13 mouse cellular contexts compared by ENCODE assay signal in the genomic region with DNA sequence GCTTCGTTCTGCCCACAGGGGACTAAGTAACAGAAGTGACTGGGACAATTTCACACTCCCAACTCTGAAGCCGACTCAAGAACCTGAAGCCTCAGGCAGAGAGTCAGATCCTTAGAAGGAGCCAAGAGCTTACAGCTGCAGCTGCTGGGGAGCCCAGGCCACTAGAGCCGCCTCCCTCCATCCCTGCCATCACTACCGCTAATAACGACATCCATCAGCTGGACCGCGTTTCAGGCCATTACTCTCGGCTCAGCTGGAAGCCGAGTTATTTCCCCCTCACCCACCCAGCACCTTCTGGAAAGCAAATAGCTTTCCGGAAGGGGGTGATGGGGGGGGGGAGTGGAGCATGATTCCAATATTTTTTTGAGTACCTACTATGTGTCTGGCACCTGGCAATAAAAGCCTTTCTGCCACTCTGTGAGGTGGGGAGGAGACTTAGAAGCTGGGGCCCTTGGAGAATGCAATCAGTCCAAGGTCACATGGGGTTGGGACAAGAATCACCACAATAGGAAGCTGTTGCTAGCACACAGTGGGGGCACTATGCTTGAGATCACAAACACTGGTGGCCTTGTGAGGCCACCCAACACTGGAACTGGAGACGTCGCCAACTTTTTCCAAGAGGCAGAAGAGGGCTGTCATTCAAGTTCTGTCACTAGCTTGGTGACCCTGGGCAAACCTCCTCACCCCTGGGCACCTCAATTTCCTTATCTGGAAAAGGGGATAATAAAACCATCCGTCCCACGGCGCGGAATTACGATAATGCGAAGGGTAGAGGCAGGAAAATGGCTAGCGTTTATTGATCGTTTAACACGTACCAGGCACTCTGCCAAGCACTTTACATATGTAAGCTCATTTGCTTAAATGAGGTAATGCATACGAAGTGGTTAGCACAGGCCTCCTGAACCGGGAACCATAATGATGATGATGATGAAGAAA. TPM values are rescaled to one million over a fixed set of nuclear protein-coding genes. Genes with fewer than 3 reads are reported as not detected.
A peak's percentile ranks its signal among the peaks of the same experiment; 100 is the strongest.
DNase-seq lines count a peak whose midpoint lies in the region; ATAC-seq and TF ChIP-seq lines count a peak whose summit lies in the region.
"Had no signal": no experiment of that assay in that cellular context is flagged by ENCODE, and none has a peak within 500 bp of the region (broad histone marks: within the 10 kb centered on the region; RNA-seq: fewer than 3 reads in every experiment).

No protein-coding gene starts in this region.

- H3K4me3 ChIP-seq in forebrain, embryonic 12.5 days (replicated peaks) = no peak overlapping the region
- no peak overlapping the region for H3K4me3 ChIP-seq in forebrain, embryonic 10.5 days
- no peak overlapping the region for H3K4me3 ChIP-seq in left cerebral cortex, adult 2 months
- no peak overlapping the region for H3K4me3 ChIP-seq in forebrain, embryonic 15.5 days
- H3K4me3 ChIP-seq in midbrain, embryonic 16.5 days (ENCODE audit: low read depth, low read length) = no peak overlapping the region
- H3K4me3 ChIP-seq in gastrocnemius, adult 2 months = no peak overlapping the region
- no peak overlapping the region for H3K4me3 ChIP-seq in liver, embryonic 11.5 days (ENCODE audit: low read depth, low read length)
- H3K4me3 ChIP-seq: limb, embryonic 12.5 days had no signal

- H3K27ac ChIP-seq in forebrain, embryonic 12.5 days = 0 out of 2 replicates have a peak overlapping the region, but pooled peaks have one; percentile 42
- H3K27ac ChIP-seq in forebrain, embryonic 10.5 days = no peak overlapping the region
- peak overlapping the region; percentile 69 for H3K27ac ChIP-seq in left cerebral cortex, adult 2 months
- no peak overlapping the region for H3K27ac ChIP-seq in forebrain, embryonic 15.5 days (replicated peaks)
- H3K27ac ChIP-seq in midbrain, embryonic 16.5 days (ENCODE audit: low read length) = no peak overlapping the region
- no peak overlapping the region for H3K27ac ChIP-seq in gastrocnemius, adult 2 months
- H3K27ac ChIP-seq in liver, embryonic 11.5 days (ENCODE audit: low read depth, low read length) = no peak overlapping the region
- H3K27ac ChIP-seq: limb, embryonic 12.5 days; macrophage had no signal

- no peak for TF ChIP-seq CTCF in left cerebral cortex, adult 2 months (IDR thresholded peaks at IDR 0.05)
- no peak for TF ChIP-seq CTCF in gastrocnemius, adult 2 months (IDR thresholded peaks at IDR 0.05)

- H3K36me3 ChIP-seq in forebrain, embryonic 12.5 days (replicated peaks) = peaks cover 3% of the 10 kb centered on the region; the same call in 1 of the 2 replicates
- H3K36me3 ChIP-seq in forebrain, embryonic 10.5 days (replicated peaks) = peaks cover 26% of the 10 kb centered on the region
- no peaks in the 10 kb centered on the region for H3K36me3 ChIP-seq in forebrain, embryonic 15.5 days
- no peaks in the 10 kb centered on the region for H3K36me3 ChIP-seq in midbrain, embryonic 16.5 days (ENCODE audit: control insufficient read depth, insufficient read depth, low read length)
- no peaks in the 10 kb centered on the region for H3K36me3 ChIP-seq in liver, embryonic 11.5 days (ENCODE audit: control insufficient read depth, insufficient read depth, low read length)
- H3K36me3 ChIP-seq: limb, embryonic 12.5 days had no signal

- no peak for ATAC-seq in forebrain, embryonic 12.5 days (ENCODE audit: low FRiP score)
- ATAC-seq in forebrain, embryonic 15.5 days (replicated peaks) = no peak
- no peak for ATAC-seq in midbrain, embryonic 16.5 days
- no peak for ATAC-seq in liver, embryonic 11.5 days (replicated peaks; ENCODE audit: low FRiP score)

- H3K4me1 ChIP-seq in forebrain, embryonic 12.5 days = peaks cover 71% of the 10 kb centered on the region
- peaks cover 73% of the 10 kb centered on the region for H3K4me1 ChIP-seq in forebrain, embryonic 10.5 days
- peaks cover 74% of the 10 kb centered on the region for H3K4me1 ChIP-seq in forebrain, embryonic 15.5 days
- H3K4me1 ChIP-seq in midbrain, embryonic 16.5 days (ENCODE audit: control insufficient read depth, insufficient read depth, low read length) = peaks cover 47% of the 10 kb centered on the region
- peaks cover 8% of the 10 kb centered on the region for H3K4me1 ChIP-seq in liver, embryonic 11.5 days (replicated peaks; ENCODE audit: control insufficient read depth, insufficient read depth, low read length)

- H3K4me2 ChIP-seq in forebrain, embryonic 12.5 days = no peak overlapping the region
- H3K4me2 ChIP-seq in forebrain, embryonic 15.5 days (replicated peaks) = 0 out of 2 replicates have a peak overlapping the region, but pooled peaks have one; percentile 7
- peak overlapping the region; percentile 3; the same call in 1 of the 2 replicates for H3K4me2 ChIP-seq in midbrain, embryonic 16.5 days (ENCODE audit: low read length)
- no peak overlapping the region for H3K4me2 ChIP-seq in liver, embryonic 11.5 days
- H3K4me2 ChIP-seq: limb, embryonic 12.5 days had no signal

- intact Hi-C loops in left cerebral cortex, adult 2 months (cut with DNase I) = no loop called here
- intact Hi-C loops in left cerebral cortex, postnatal 25 days (cut with DNase I) = no loop called here
- intact Hi-C loops in gastrocnemius, adult 2 months (cut with DNase I) = no loop called here

- WGBS in forebrain, embryonic 12.5 days = 75% methylated on average over 23 of the region's 23 CpGs
- WGBS in forebrain, embryonic 10.5 days = 91% methylated on average over 23 of the region's 23 CpGs
- WGBS in forebrain, embryonic 15.5 days = 44% methylated on average over 23 of the region's 23 CpGs
- WGBS in midbrain, embryonic 16.5 days = 57% methylated on average over 23 of the region's 23 CpGs
- WGBS in liver, embryonic 11.5 days = 78% methylated on average over 23 of the region's 23 CpGs

- no peak overlapping the region for H3K9ac ChIP-seq in forebrain, embryonic 12.5 days
- no peak overlapping the region for H3K9ac ChIP-seq in forebrain, embryonic 15.5 days (replicated peaks)
- H3K9ac ChIP-seq in midbrain, embryonic 16.5 days (ENCODE audit: low read depth, low read length) = no peak overlapping the region
- no peak overlapping the region for H3K9ac ChIP-seq in liver, embryonic 11.5 days (ENCODE audit: low read depth, low read length)
- H3K9ac ChIP-seq: limb, embryonic 12.5 days had no signal

- H3K9me3 ChIP-seq in forebrain, embryonic 12.5 days = no peaks in the 10 kb centered on the region
- H3K9me3 ChIP-seq in forebrain, embryonic 10.5 days = 0 out of 2 replicates have a peak, but pooled peaks cover 4% of the 10 kb centered on the region
- H3K9me3 ChIP-seq in forebrain, embryonic 15.5 days = no peaks in the 10 kb centered on the region
- H3K9me3 ChIP-seq in midbrain, embryonic 16.5 days (replicated peaks; ENCODE audit: control insufficient read depth, low read length, poor library complexity, severe bottlenecking) = no peaks in the 10 kb centered on the region
- H3K9me3 ChIP-seq in liver, embryonic 11.5 days (ENCODE audit: control insufficient read depth, low read length) = no peaks in the 10 kb centered on the region
- H3K9me3 ChIP-seq: limb, embryonic 12.5 days had no signal

- no peaks in the 10 kb centered on the region for H3K27me3 ChIP-seq in forebrain, embryonic 12.5 days
- H3K27me3 ChIP-seq in forebrain, embryonic 10.5 days (ENCODE audit: poor library complexity, severe bottlenecking) = peaks cover 6% of the 10 kb centered on the region; the same call in 1 of the 2 replicates
- H3K27me3 ChIP-seq in forebrain, embryonic 15.5 days = no peaks in the 10 kb centered on the region
- no peaks in the 10 kb centered on the region for H3K27me3 ChIP-seq in midbrain, embryonic 16.5 days (ENCODE audit: control insufficient read depth, insufficient read depth, low read depth, low read length)
- H3K27me3 ChIP-seq in liver, embryonic 11.5 days (replicated peaks; ENCODE audit: control insufficient read depth, insufficient read depth, low read length) = peaks cover 11% of the 10 kb centered on the region
- H3K27me3 ChIP-seq: limb, embryonic 12.5 days had no signal

- no peak for DNase-seq in forebrain, embryonic 10.5 days (ENCODE audit: extremely low spot score, low spot score)
- no peak for DNase-seq in left cerebral cortex, adult 2 months (ENCODE audit: extremely low spot score in 1 of 2, low spot score in 2 of 2)
- DNase-seq in left cerebral cortex, postnatal 25 days (ENCODE audit: low spot score in 2 of 2) = no peak
- no peak for DNase-seq in gastrocnemius, adult 2 months
- no peak for DNase-seq in liver, embryonic 11.5 days (ENCODE audit: low spot score)
- DNase-seq: adrenal gland, adult 8-10 months; kidney, postnatal 14 days; thymus, postnatal 36 days had no signal

RNA-seq across cellular contexts. Expression of a gene that starts 5.7 kb away (rescaled TPM):
- polyA plus RNA-seq in forebrain, embryonic 12.5 days (2016; fragmentation: Nextera tagmentation; extraction: Ambion mirVana) = 7.0 and 11.0 TPM in 2 replicates
- polyA plus RNA-seq in forebrain, embryonic 10.5 days (2016; fragmentation: Nextera tagmentation; extraction: Ambion mirVana) = 4.1 and 4.5 TPM in 2 replicates
- 10 to 100 TPM; 28.2 to 29.8 TPM for total RNA-seq in left cerebral cortex, adult 2 months (2021)
- 10 to 100 TPM; 30.1 to 32.8 TPM for total RNA-seq in left cerebral cortex, postnatal 25 days (2021)
- 9.3 TPM in 2 replicates for polyA plus RNA-seq in forebrain, embryonic 15.5 days (2015; fragmentation: Nextera tagmentation; extraction: Ambion mirVana)
- 7.2 and 9.1 TPM in 2 replicates for polyA plus RNA-seq in midbrain, embryonic 16.5 days (2015; fragmentation: Nextera tagmentation; extraction: Ambion mirVana)
- 10 to 100 TPM; 11.5 to 17.9 TPM for total RNA-seq in gastrocnemius, adult 2 months (2021)
- 1.3 and 1.8 TPM in 2 replicates for polyA plus RNA-seq in liver, embryonic 11.5 days (2014; fragmentation: Nextera tagmentation; extraction: Ambion mirVana)

Comparison
In these comparisons a context has a peak if more than half of its experiments do, and no peak if none do; other contexts are left out.
1. H3K27ac ChIP-seq: peak in forebrain, embryonic 12.5 days (single experiment) and left cerebral cortex, adult 2 months (single experiment); none in forebrain, embryonic 10.5 days (single experiment), forebrain, embryonic 15.5 days (single experiment), midbrain, embryonic 16.5 days (single experiment), gastrocnemius, adult 2 months (single experiment) and liver, embryonic 11.5 days (single experiment).
2. H3K4me2 ChIP-seq: peak in forebrain, embryonic 15.5 days (single experiment) and midbrain, embryonic 16.5 days (single experiment); none in forebrain, embryonic 12.5 days (single experiment) and liver, embryonic 11.5 days (single experiment).